Mouse (Mus musculus) myocyte (in vitro differentiated cells): ENCODE results near the gene Igf1r. TPM values are rescaled to one million over a fixed set of nuclear protein-coding genes. Genes with fewer than 3 reads are reported as not detected.
A peak's percentile ranks its signal among the peaks of the same experiment; 100 is the strongest.

ENCODE experiments used
- H3K27me3 ChIP-seq: one replicate; pipeline ENCODE4 v1.6.1; 2011; ENCODE audit not compliant: control insufficient read depth, insufficient read depth, insufficient read length
- H3K36me3 ChIP-seq: one replicate; pipeline ENCODE4 v1.6.1; 2011; ENCODE audit not compliant: control insufficient read depth, insufficient read depth
- H3K4me2 ChIP-seq: one replicate; pipeline ENCODE4 v1.6.1; 2011; ENCODE audit warnings: low read depth, control low read depth
- H3K4me3 ChIP-seq: one replicate; pipeline ENCODE4 v1.5.1; 2011; ENCODE audit warnings: mild to moderate bottlenecking, control low read depth, moderate library complexity
- H3K79me2 ChIP-seq: one replicate; pipeline ENCODE4 v1.6.1; 2011; ENCODE audit not compliant: control insufficient read depth, insufficient read depth
- H3ac ChIP-seq: one replicate; pipeline ENCODE4 v1.6.1; 2011; ENCODE audit not compliant: control insufficient read depth, insufficient read length
- CEBPB ChIP-seq: IDR thresholded peaks from 2 replicates; pipeline ENCODE4 v1.6.1; 2011; ENCODE audit warnings: mild to moderate bottlenecking, moderate library complexity; ENCODE audit not compliant: poor library complexity, insufficient read depth, severe bottlenecking
- E2F4 ChIP-seq: IDR thresholded peaks from one replicate; pipeline ENCODE4 v1.6.1; 2011; ENCODE audit warnings: mild to moderate bottlenecking, control low read depth, moderate library complexity; ENCODE audit not compliant: insufficient read depth
- MAX ChIP-seq: IDR thresholded peaks from one replicate; pipeline ENCODE4 v1.6.1; 2011; ENCODE audit warnings: low read depth, mild to moderate bottlenecking, control low read depth
- MYOD1 ChIP-seq, 3 experiments: IDR thresholded peaks; one replicate each; pipeline ENCODE4 v1.6.1; 2011; ENCODE audit warnings: control low read depth in 2 of 3, low read depth in 2 of 3, mild to moderate bottlenecking in 2 of 3, moderate library complexity in 1 of 3; ENCODE audit not compliant: insufficient read length in 2 of 3, control insufficient read depth in 1 of 3
- MYOG ChIP-seq, 3 experiments: IDR thresholded peaks; one replicate each; pipeline ENCODE4 v1.6.1; 2011; ENCODE audit warnings: control low read depth in 2 of 3, low read depth in 2 of 3, mild to moderate bottlenecking in 2 of 3; ENCODE audit not compliant: insufficient read length in 2 of 3, control insufficient read depth in 1 of 3, insufficient read depth in 1 of 3
- POLR2A ChIP-seq: IDR thresholded peaks from one replicate; pipeline ENCODE4 v1.6.1; 2011; ENCODE audit warnings: low read depth, mild to moderate bottlenecking, control low read depth, moderate library complexity; ENCODE audit not compliant: insufficient read length
- POLR2AphosphoS2 ChIP-seq: IDR thresholded peaks from one replicate; pipeline ENCODE4 v1.6.1; 2011; ENCODE audit warnings: low read depth, control low read depth; ENCODE audit not compliant: insufficient read length
- REST ChIP-seq: IDR thresholded peaks from one replicate; pipeline ENCODE4 v1.6.1; 2011; ENCODE audit warnings: mild to moderate bottlenecking, control low read depth, moderate library complexity; ENCODE audit not compliant: insufficient read depth, insufficient read length
- SRF ChIP-seq: IDR thresholded peaks from one replicate; pipeline ENCODE4 v1.6.1; 2011; ENCODE audit warnings: low read depth; ENCODE audit not compliant: control insufficient read depth, insufficient read length
- TCF12 ChIP-seq: IDR thresholded peaks from one replicate; pipeline ENCODE4 v1.6.1; 2011; ENCODE audit warnings: mild to moderate bottlenecking, control low read depth; ENCODE audit not compliant: poor library complexity, insufficient read depth, severe bottlenecking
- TCF3 ChIP-seq: IDR thresholded peaks from one replicate; pipeline ENCODE4 v1.6.1; 2011; ENCODE audit warnings: low read depth, control low read depth; ENCODE audit not compliant: insufficient read length
- USF1 ChIP-seq: IDR thresholded peaks from one replicate; pipeline ENCODE4 v1.6.1; 2011; ENCODE audit warnings: low read depth, mild to moderate bottlenecking, control low read depth, moderate library complexity
- polyA plus RNA-seq: library from polyadenylated mRNA; unstranded; fragments of >200 nt; fragmentation: generic; extraction: Trizol; gene quantifications from one replicate; pipeline ENCODE4 v1.2.1, GENCODE M21; 2012; ENCODE audit warnings: missing spikeins

Igf1r gene
- polyA plus RNA-seq, 1 experiment: 7.9 TPM

- no peaks in the 10 kb centered on the region for H3K27me3 ChIP-seq
These were observed 1.7 kb upstream of the Igf1r start for GRCm38 (mm10) chr7:67950815-67951531.

DNA sequence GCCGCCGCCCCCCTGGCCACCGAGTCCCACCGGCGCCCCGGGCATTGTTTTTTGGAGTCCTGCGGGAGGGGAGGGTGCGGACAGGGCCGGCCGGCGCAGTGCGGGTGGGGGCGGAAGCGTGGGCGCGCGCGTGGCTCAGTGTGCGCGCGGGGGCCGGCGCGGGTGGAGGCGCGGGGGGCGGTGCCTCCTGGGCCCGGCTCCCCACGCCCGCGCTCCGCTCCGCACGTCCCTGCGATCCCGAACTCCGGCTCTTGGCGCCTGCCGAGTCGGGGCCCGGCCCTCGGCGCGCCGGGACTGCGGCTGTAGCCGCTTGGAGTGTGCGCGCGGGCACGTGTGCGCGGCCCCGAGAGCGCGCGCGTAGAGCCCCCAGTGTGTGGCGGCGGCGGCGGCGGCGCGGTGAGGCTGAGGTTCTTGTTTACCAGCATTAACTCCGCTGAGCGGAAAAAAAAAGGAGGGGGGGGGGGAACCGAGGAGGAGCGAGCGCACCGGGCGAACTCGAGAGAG lies 1.0 kb upstream of the Igf1r start:
- Histone ChIP-seq H3K4me2 (no peak overlapping the region), H3K36me3 (no peaks in the 10 kb centered on the region), H3ac (peak overlapping the region; percentile 96), H3K27me3 (no peaks in the 10 kb centered on the region), H3K79me2 (peaks cover 36% of the 10 kb centered on the region), H3K4me3 (peak overlapping the region; percentile 94)
- TF ChIP-seq POLR2AphosphoS2 (no peak), MYOD1 (IDR thresholded peaks at IDR 0.05; ENCODE audit: control insufficient read depth in 1 of 3, insufficient read length in 2 of 3, low read depth in 2 of 3) (peak in 1 of 3 experiments; percentile 36), REST (no peak), E2F4 (peak; percentile 18), TCF3 (no peak), MYOG (IDR thresholded peaks at IDR 0.05; ENCODE audit: control insufficient read depth in 1 of 3, insufficient read depth in 1 of 3, insufficient read length in 2 of 3, low read depth in 2 of 3) (peak in 1 of 3 experiments; percentile 54), CEBPB (no peak), USF1 (no peak), TCF12 (no peak), POLR2A (peak; percentile 57), MAX (no peak), SRF (no peak)

More at GRCm38 (mm10) chr7:67950815-67951531, 1.7 kb upstream of the Igf1r start:
- Histone ChIP-seq H3K79me2 (peaks cover 30% of the 10 kb centered on the region), H3K4me3 (peak overlapping the region; percentile 94), H3K36me3 (no peaks in the 10 kb centered on the region), H3K4me2 (peak overlapping the region; percentile 90), H3ac (peak overlapping the region; percentile 96)
- no peak for TF ChIP-seq POLR2AphosphoS2
- no peak for TF ChIP-seq TCF12
- peak in 2 of 3 experiments; percentile 26 to 31 for TF ChIP-seq MYOG (IDR thresholded peaks at IDR 0.05; ENCODE audit: control insufficient read depth in 1 of 3, insufficient read depth in 1 of 3, insufficient read length in 2 of 3, low read depth in 2 of 3)
- TF ChIP-seq REST: no peak
- no peak for TF ChIP-seq MYOD1 (IDR thresholded peaks at IDR 0.05; ENCODE audit: control insufficient read depth in 1 of 3, insufficient read length in 2 of 3, low read depth in 2 of 3)
- peak; percentile 28 for TF ChIP-seq POLR2A

DNA sequence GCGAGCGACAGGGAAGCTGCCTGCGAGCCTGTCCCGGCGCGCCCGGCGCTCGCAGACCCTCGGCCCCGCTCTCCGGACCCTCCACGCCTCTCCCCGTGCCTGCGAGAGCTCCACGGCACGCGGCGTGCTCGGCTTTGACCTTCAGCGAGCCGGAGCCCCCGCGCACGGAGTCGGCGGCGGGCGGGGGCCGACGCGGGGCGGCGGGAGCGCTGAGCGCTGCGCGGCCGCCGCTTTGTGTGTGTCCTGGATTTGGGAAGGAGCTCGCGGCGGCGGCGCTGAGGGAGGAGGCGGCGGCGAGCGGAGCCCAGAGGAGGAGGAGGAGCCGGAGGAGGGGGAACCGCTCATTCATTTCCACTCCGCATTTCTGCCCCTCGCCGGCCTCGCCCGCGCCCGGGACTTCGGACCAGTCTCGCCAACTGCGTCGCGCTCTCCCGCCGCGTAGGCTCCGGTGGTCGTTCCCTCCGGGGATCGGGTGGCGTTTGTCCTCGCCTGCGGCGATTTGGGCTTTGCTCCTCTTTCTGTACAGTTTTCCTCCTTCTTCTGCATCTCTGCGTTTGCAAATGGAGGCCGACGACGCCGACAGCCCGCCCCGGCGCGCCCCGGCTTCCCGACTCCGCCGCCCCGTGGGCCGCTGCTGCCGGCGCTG lies 468 bp upstream of the Igf1r start:
- H3K36me3 ChIP-seq: no peaks in the 10 kb centered on the region
- no peak for TF ChIP-seq SRF
- no peak for TF ChIP-seq CEBPB
- TF ChIP-seq TCF12: no peak
- no peak for TF ChIP-seq MYOG (IDR thresholded peaks at IDR 0.05; ENCODE audit: control insufficient read depth in 1 of 3, insufficient read depth in 1 of 3, insufficient read length in 2 of 3, low read depth in 2 of 3)
- TF ChIP-seq MAX: no peak
- TF ChIP-seq POLR2A: peak; percentile 62
- TF ChIP-seq POLR2AphosphoS2: peak; percentile 57
- TF ChIP-seq E2F4: no peak
- no peak for TF ChIP-seq MYOD1 (IDR thresholded peaks at IDR 0.05; ENCODE audit: control insufficient read depth in 1 of 3, insufficient read length in 2 of 3, low read depth in 2 of 3)
- TF ChIP-seq REST: no peak
- no peak for TF ChIP-seq TCF3
- TF ChIP-seq USF1: no peak
- peak overlapping the region; percentile 91 for H3K4me2 ChIP-seq
- peaks cover 41% of the 10 kb centered on the region for H3K79me2 ChIP-seq
- no peaks in the 10 kb centered on the region for H3K27me3 ChIP-seq
- peak overlapping the region; percentile 94 for H3K4me3 ChIP-seq
- peak overlapping the region; percentile 96 for H3ac ChIP-seq

- Histone ChIP-seq H3K36me3 (no peaks in the 10 kb centered on the region), H3ac (peak overlapping the region; percentile 96), H3K4me3 (peak overlapping the region; percentile 94), H3K27me3 (no peaks in the 10 kb centered on the region), H3K79me2 (peaks cover 56% of the 10 kb centered on the region), H3K4me2 (peak overlapping the region; percentile 91)
- no peak for TF ChIP-seq USF1
- no peak for TF ChIP-seq MYOG (IDR thresholded peaks at IDR 0.05; ENCODE audit: control insufficient read depth in 1 of 3, insufficient read depth in 1 of 3, insufficient read length in 2 of 3, low read depth in 2 of 3)
- TF ChIP-seq CEBPB: no peak
- no peak for TF ChIP-seq MYOD1 (IDR thresholded peaks at IDR 0.05; ENCODE audit: control insufficient read depth in 1 of 3, insufficient read length in 2 of 3, low read depth in 2 of 3)
- no peak for TF ChIP-seq MAX
- TF ChIP-seq TCF12: no peak
- no peak for TF ChIP-seq E2F4
- no peak for TF ChIP-seq SRF
- no peak for TF ChIP-seq REST
- no peak for TF ChIP-seq TCF3
- TF ChIP-seq POLR2AphosphoS2: no peak
- TF ChIP-seq POLR2A: no peak
These were observed 1.2 kb downstream of the Igf1r start for GRCm38 (mm10) chr7:67953764-67954242.
